8 mouse cellular contexts compared by ENCODE assay signal in the genomic region with DNA sequence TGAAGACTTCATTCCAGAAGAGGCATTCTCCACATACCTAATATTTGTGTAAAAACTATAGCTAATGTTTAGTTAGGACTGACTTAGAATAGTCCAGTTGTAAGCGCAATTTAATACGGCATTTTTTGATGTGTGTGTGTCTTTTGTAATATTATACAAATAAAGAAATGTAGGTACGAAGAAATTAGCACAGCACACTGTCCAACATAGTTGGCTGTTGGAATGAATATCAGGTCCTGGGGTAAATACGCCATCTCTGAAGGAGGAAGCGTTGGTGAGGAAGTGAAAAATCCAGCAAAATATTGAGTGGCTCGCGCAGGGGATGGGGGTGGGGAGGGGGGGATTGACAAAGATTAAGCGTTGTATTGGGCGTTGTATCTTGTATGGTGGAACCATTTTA. TPM values are rescaled to one million over a fixed set of nuclear protein-coding genes. Genes with fewer than 3 reads are reported as not detected.
DNase-seq lines count a peak whose midpoint lies in the region.

No protein-coding gene starts in this region.

- H3K27me3 ChIP-seq in hindbrain, embryonic 10.5 days (ENCODE audit: insufficient read depth, poor library complexity, severe bottlenecking) = no peaks in the 10 kb centered on the region
- no peaks in the 10 kb centered on the region for H3K27me3 ChIP-seq in megakaryocyte, embryonic 14.5 days (replicated peaks)

- H3K27ac ChIP-seq in hindbrain, embryonic 10.5 days = peak overlapping the region; percentile 35

- H3K36me3 ChIP-seq in hindbrain, embryonic 10.5 days = peaks cover 7% of the 10 kb centered on the region; the same call in 1 of the 2 replicates
- H3K36me3 ChIP-seq in megakaryocyte, embryonic 14.5 days (replicated peaks; ENCODE audit: low read length) = peaks cover 30% of the 10 kb centered on the region

- peak; percentile 78 for DNase-seq in heart, adult 11 months
- DNase-seq in heart, postnatal 25 days (ENCODE audit: low spot score) = no peak
- peak; percentile 59 for DNase-seq in MEL-GATA-1-ER (ENCODE audit: extremely low read depth, low read depth)
- no peak for DNase-seq in hindbrain, embryonic 10.5 days (ENCODE audit: low spot score)
- no peak for DNase-seq in ovary, postnatal 14 days (ENCODE audit: low spot score)
- DNase-seq in adrenal gland, postnatal 10 days = no peak
- no peak for DNase-seq in urinary bladder, postnatal 36 days (ENCODE audit: low spot score in 2 of 2)

- 63% methylated on average over 9 of the region's 9 CpGs for WGBS in hindbrain, embryonic 10.5 days

- intact Hi-C loops in heart, postnatal 25 days (cut with DNase I) = loop anchor here (1.0 to 5.0 kb wide), 3 partner anchors 18 to 836 kb away; no protein-coding TSS in a partner anchor

- peaks cover 14% of the 10 kb centered on the region for H3K4me1 ChIP-seq in hindbrain, embryonic 10.5 days (replicated peaks)
- H3K4me1 ChIP-seq in megakaryocyte, embryonic 14.5 days = peaks cover 50% of the 10 kb centered on the region

- H3K4me3 ChIP-seq in hindbrain, embryonic 10.5 days = peak overlapping the region; percentile 86
- peak overlapping the region; percentile 96 for H3K4me3 ChIP-seq in megakaryocyte, embryonic 14.5 days (replicated peaks)

- H3K9me3 ChIP-seq in hindbrain, embryonic 10.5 days = no peaks in the 10 kb centered on the region
- peaks cover 16% of the 10 kb centered on the region for H3K9me3 ChIP-seq in megakaryocyte, embryonic 14.5 days

RNA-seq across cellular contexts. Expression of gene Atxn3, which starts 0.5 kb away (rescaled TPM):
- 10 to 100 TPM; 11.1 to 11.5 TPM for total RNA-seq in heart, postnatal 25 days (2021)
- 11.3 and 14.8 TPM in 2 replicates for polyA plus RNA-seq in hindbrain, embryonic 10.5 days (2016; fragmentation: Nextera tagmentation; extraction: Ambion mirVana)
- 0.38 TPM in 1 of 2 replicates, not detected in the other for polyA plus RNA-seq in megakaryocyte, embryonic 14.5 days (2012; ENCODE audit: insufficient read depth, low replicate concordance)
- total RNA-seq in adrenal gland, postnatal 10 days (2021) = 10 to 100 TPM; 16.4 to 17.2 TPM

RNA-seq across cellular contexts. Expression of gene Cpsf2, which starts 17.2 kb away (rescaled TPM):
- 10 to 100 TPM; 13.2 to 13.9 TPM for total RNA-seq in heart, postnatal 25 days (2021)
- 28.6 and 36.4 TPM in 2 replicates for polyA plus RNA-seq in hindbrain, embryonic 10.5 days (2016; fragmentation: Nextera tagmentation; extraction: Ambion mirVana)
- 2.3 and 4.4 TPM in 2 replicates for polyA plus RNA-seq in megakaryocyte, embryonic 14.5 days (2012; ENCODE audit: insufficient read depth, low replicate concordance)
- 10 to 100 TPM; 27.3 to 28.0 TPM for total RNA-seq in adrenal gland, postnatal 10 days (2021)

RNA-seq across cellular contexts. Expression of gene Trip11, which starts 45.5 kb away (rescaled TPM):
- 10 to 100 TPM; 34.9 to 36.7 TPM for total RNA-seq in heart, postnatal 25 days (2021)
- 16.4 and 18.2 TPM in 2 replicates for polyA plus RNA-seq in hindbrain, embryonic 10.5 days (2016; fragmentation: Nextera tagmentation; extraction: Ambion mirVana)
- polyA plus RNA-seq in megakaryocyte, embryonic 14.5 days (2012; ENCODE audit: insufficient read depth, low replicate concordance) = 0.22 TPM in 1 of 2 replicates, not detected in the other
- total RNA-seq in adrenal gland, postnatal 10 days (2021) = 10 to 100 TPM; 28.2 to 31.3 TPM

Comparison
In these comparisons a context has a peak if more than half of its experiments do, and no peak if none do; other contexts are left out.
1. DNase-seq: peak in heart, adult 11 months (single experiment) and MEL-GATA-1-ER (single experiment); none in heart, postnatal 25 days (single experiment), hindbrain, embryonic 10.5 days (single experiment), ovary, postnatal 14 days (single experiment), adrenal gland, postnatal 10 days (single experiment) and urinary bladder, postnatal 36 days (0 of 2).